8 mouse cellular contexts compared by ENCODE assay signal in genomic region chr16:30821191-30821910, GRCm38 (mm10).
A peak's percentile ranks its signal among the peaks of the same experiment; 100 is the strongest.
DNase-seq lines count a peak whose midpoint lies in the region; ATAC-seq lines count a peak whose summit lies in the region.

No protein-coding gene starts in this region.

- no peaks in the 10 kb centered on the region for H3K9me3 ChIP-seq in forebrain, embryonic 15.5 days
- H3K9me3 ChIP-seq in midbrain, embryonic 11.5 days (ENCODE audit: control insufficient read depth, low read length) = no peaks in the 10 kb centered on the region

- H3K27me3 ChIP-seq in forebrain, embryonic 15.5 days = no peaks in the 10 kb centered on the region
- no peaks in the 10 kb centered on the region for H3K27me3 ChIP-seq in midbrain, embryonic 11.5 days (ENCODE audit: control insufficient read depth, insufficient read depth, low read length)

- intact Hi-C loops in left cerebral cortex, postnatal 4 days (cut with DNase I) = no loop called here

- H3K36me3 ChIP-seq in forebrain, embryonic 15.5 days = no peaks in the 10 kb centered on the region
- H3K36me3 ChIP-seq in midbrain, embryonic 11.5 days (ENCODE audit: control insufficient read depth, insufficient read depth, low read length) = no peaks in the 10 kb centered on the region

- 13% methylated on average over 17 of the region's 17 CpGs for WGBS in forebrain, embryonic 15.5 days
- 12% methylated on average over 17 of the region's 17 CpGs for WGBS in midbrain, embryonic 11.5 days

- peaks cover 14% of the 10 kb centered on the region for H3K4me1 ChIP-seq in forebrain, embryonic 15.5 days
- peaks cover 8% of the 10 kb centered on the region for H3K4me1 ChIP-seq in midbrain, embryonic 11.5 days (ENCODE audit: control insufficient read depth, insufficient read depth, low read length)

- no peak overlapping the region for H3K9ac ChIP-seq in forebrain, embryonic 15.5 days (replicated peaks)
- H3K9ac ChIP-seq in midbrain, embryonic 11.5 days (ENCODE audit: low read length) = peak overlapping the region; percentile 38

- H3K4me3 ChIP-seq in forebrain, embryonic 15.5 days = peak overlapping the region; percentile 16; the same call in 1 of the 2 replicates
- no peak overlapping the region for H3K4me3 ChIP-seq in midbrain, embryonic 11.5 days (ENCODE audit: low read depth, low read length)

- H3K27ac ChIP-seq in forebrain, embryonic 15.5 days (replicated peaks) = 0 out of 2 replicates have a peak overlapping the region, but pooled peaks have one; percentile 20
- no peak overlapping the region for H3K27ac ChIP-seq in midbrain, embryonic 11.5 days (ENCODE audit: low read depth, low read length)

- H3K4me2 ChIP-seq in forebrain, embryonic 15.5 days (replicated peaks) = peak overlapping the region; percentile 39
- peak overlapping the region; percentile 35 for H3K4me2 ChIP-seq in midbrain, embryonic 11.5 days

- DNase-seq in right cerebral cortex, adult 18-20 months = peak; percentile 5
- no peak for DNase-seq in right cerebral cortex, postnatal 25 days
- DNase-seq in heart, postnatal 4 days = peak; percentile 84
- DNase-seq in left cerebral cortex, postnatal 4 days = peak; percentile 64
- peak; percentile 93 for DNase-seq in midbrain, embryonic 11.5 days (ENCODE audit: low spot score, missing footprints)
- DNase-seq in testis, postnatal 10 days (ENCODE audit: low spot score) = peak; percentile 56

- peak; percentile 58; the same call in 1 of the 2 replicates for ATAC-seq in forebrain, embryonic 15.5 days (replicated peaks)
- peak; percentile 76 for ATAC-seq in midbrain, embryonic 11.5 days (ENCODE audit: low FRiP score)
- no peak for ATAC-seq in megakaryocyte-erythroid progenitor cell, adult 5-6 weeks (replicated peaks; ENCODE audit: low FRiP score, low TSS enrichment, poor library complexity, severe bottlenecking)
